Mouse (Mus musculus): Measurements from ENCODE around the gene Yy1. TPM values are rescaled to one million over a fixed set of nuclear protein-coding genes. Genes with fewer than 3 reads are reported as not detected.

Gene Yy1
- polyA plus RNA-seq, 1 experiment from 2014 or later: 13.7 TPM

GRCm38 (mm10) chr12:108857589-108858184 lies 64.9 kb downstream of the Yy1 start:
- 71% methylated on average over 7 of the region's 7 CpGs for WGBS
- H3K4me1 ChIP-seq (ENCODE audit: control insufficient read depth in 2 of 2, insufficient read depth in 2 of 2, low read length in 2 of 2): no peaks in the 10 kb centered on the region
- H3K27me3 ChIP-seq (ENCODE audit: control insufficient read depth, insufficient read depth, low read length): no peaks in the 10 kb centered on the region
- peaks cover 34% of the 10 kb centered on the region for H3K36me3 ChIP-seq (ENCODE audit: control insufficient read depth, insufficient read depth, low read length)
- no peak for ATAC-seq (ENCODE audit: insufficient number of reproducible peaks, insufficient read depth, low FRiP score, low read depth)
- no peak overlapping the region for H3K27ac ChIP-seq (replicated peaks in 1 of 2; ENCODE audit: control insufficient read depth in 1 of 2, insufficient read depth in 1 of 2, low read depth in 2 of 2, low read length in 2 of 2)
- no peak overlapping the region for H3K4me3 ChIP-seq (ENCODE audit: control insufficient read depth in 1 of 2, insufficient read depth in 1 of 2, low read depth in 1 of 2, low read length in 2 of 2)
- H3K9me3 ChIP-seq (ENCODE audit: control insufficient read depth, low read length): no peaks in the 10 kb centered on the region
- H3K4me2 ChIP-seq (ENCODE audit: low read length): no peak overlapping the region
- H3K9ac ChIP-seq (ENCODE audit: low read length): no peak overlapping the region

GRCm38 (mm10) chr12:108858486-108858885 lies 65.7 kb downstream of the Yy1 start:
- peaks cover 42% of the 10 kb centered on the region for H3K36me3 ChIP-seq (ENCODE audit: control insufficient read depth, insufficient read depth, low read length)
- 85% methylated on average over 5 of the region's 5 CpGs for WGBS
- H3K27me3 ChIP-seq (ENCODE audit: control insufficient read depth, insufficient read depth, low read length): no peaks in the 10 kb centered on the region
- H3K9me3 ChIP-seq (ENCODE audit: control insufficient read depth, low read length): no peaks in the 10 kb centered on the region
- H3K4me3 ChIP-seq (ENCODE audit: control insufficient read depth in 1 of 2, insufficient read depth in 1 of 2, low read depth in 1 of 2, low read length in 2 of 2): no peak overlapping the region
- H3K4me2 ChIP-seq (ENCODE audit: low read length): no peak overlapping the region
- no peak overlapping the region for H3K9ac ChIP-seq (ENCODE audit: low read length)
- no peak for ATAC-seq (ENCODE audit: insufficient number of reproducible peaks, insufficient read depth, low FRiP score, low read depth)
- H3K27ac ChIP-seq (replicated peaks in 1 of 2; ENCODE audit: control insufficient read depth in 1 of 2, insufficient read depth in 1 of 2, low read depth in 2 of 2, low read length in 2 of 2): no peak overlapping the region
- no peaks in the 10 kb centered on the region for H3K4me1 ChIP-seq (ENCODE audit: control insufficient read depth in 2 of 2, insufficient read depth in 2 of 2, low read length in 2 of 2)

GRCm38 (mm10) chr12:108865007-108865494 lies 72.3 kb downstream of the Yy1 start:
- Histone ChIP-seq H3K27ac (replicated peaks in 1 of 2; ENCODE audit: control insufficient read depth in 1 of 2, insufficient read depth in 1 of 2, low read depth in 2 of 2, low read length in 2 of 2) (peak overlapping the region; percentile 26 to 61; a peak in 3 of 4 replicates), H3K36me3 (ENCODE audit: control insufficient read depth, insufficient read depth, low read length) (peaks cover 99% of the 10 kb centered on the region)
- ATAC-seq (ENCODE audit: insufficient number of reproducible peaks, insufficient read depth, low FRiP score, low read depth): no peak; the same call in 1 of the 2 replicates

GRCm38 (mm10) chr12:108869575-108869974 lies 76.8 kb downstream of the Yy1 start:
- H3K9ac ChIP-seq (ENCODE audit: low read length): no peak overlapping the region

More at GRCm38 (mm10) chr12:108865007-108865494, 72.3 kb downstream of the Yy1 start:
- Histone ChIP-seq H3K4me3 (ENCODE audit: control insufficient read depth in 1 of 2, insufficient read depth in 1 of 2, low read depth in 1 of 2, low read length in 2 of 2) (no peak overlapping the region), H3K9me3 (ENCODE audit: control insufficient read depth, low read length) (no peaks in the 10 kb centered on the region), H3K9ac (ENCODE audit: low read length) (no peak overlapping the region), H3K4me2 (ENCODE audit: low read length) (no peak overlapping the region), H3K27me3 (ENCODE audit: control insufficient read depth, insufficient read depth, low read length) (no peaks in the 10 kb centered on the region), H3K4me1 (ENCODE audit: control insufficient read depth in 2 of 2, insufficient read depth in 2 of 2, low read length in 2 of 2) (peaks cover 0 to 3% of the 10 kb centered on the region in 2 experiments; a peak in 1 of 4 replicates)
- 65% methylated on average over 6 of the region's 6 CpGs for WGBS

More at GRCm38 (mm10) chr12:108869575-108869974, 76.8 kb downstream of the Yy1 start:
- no peaks in the 10 kb centered on the region for H3K27me3 ChIP-seq (ENCODE audit: control insufficient read depth, insufficient read depth, low read length)
- peaks cover 0 to 1% of the 10 kb centered on the region in 2 experiments; a peak in 1 of 4 replicates for H3K4me1 ChIP-seq (ENCODE audit: control insufficient read depth in 2 of 2, insufficient read depth in 2 of 2, low read length in 2 of 2)
- H3K4me3 ChIP-seq (ENCODE audit: control insufficient read depth in 1 of 2, insufficient read depth in 1 of 2, low read depth in 1 of 2, low read length in 2 of 2): no peak overlapping the region
- no peak overlapping the region for H3K4me2 ChIP-seq (ENCODE audit: low read length)
- H3K27ac ChIP-seq (replicated peaks in 1 of 2; ENCODE audit: control insufficient read depth in 1 of 2, insufficient read depth in 1 of 2, low read depth in 2 of 2, low read length in 2 of 2): no peak overlapping the region
- peaks cover 88% of the 10 kb centered on the region for H3K36me3 ChIP-seq (ENCODE audit: control insufficient read depth, insufficient read depth, low read length)
- ATAC-seq (ENCODE audit: insufficient number of reproducible peaks, insufficient read depth, low FRiP score, low read depth): no peak
- WGBS: 81% methylated on average over 2 of the region's 2 CpGs
- H3K9me3 ChIP-seq (ENCODE audit: control insufficient read depth, low read length): no peaks in the 10 kb centered on the region

MicroRNAs encoded within 50 kb of the gene (microRNA counts, 519-probe panel; counts per million panel counts)
- microRNA mmu-miR-345-3p (322 counts per million, percentile 70 among the panel's probes with 10 or more counts), microRNA mmu-miR-345-5p (322 counts per million, percentile 70 among the panel's probes with 10 or more counts)

Small RNA genes lying within 50 kb of the gene (microRNA-seq; reads per million reads assigned to microRNA genes)
- gene Mir345: 86.9 reads per million, percentile 51 among the genes with 10 or more reads in this experiment

Other genes with a start within 250 kb of the Yy1 start
- 57.1 and 57.9 TPM in 2 replicates for gene Evl, start 238.3 kb upstream of the Yy1 start, polyA plus RNA-seq (2014; fragmentation: Nextera tagmentation; extraction: Ambion mirVana)
- gene Degs2, start 90.7 kb upstream of the Yy1 start, polyA plus RNA-seq (2014; fragmentation: Nextera tagmentation; extraction: Ambion mirVana): 0.72 and 0.93 TPM in 2 replicates
- 2.5 and 2.7 TPM in 2 replicates for gene Slc25a29, start 42.9 kb downstream of the Yy1 start, polyA plus RNA-seq (2014; fragmentation: Nextera tagmentation; extraction: Ambion mirVana)
- gene Slc25a47, start 43.1 kb downstream of the Yy1 start, polyA plus RNA-seq (2014; fragmentation: Nextera tagmentation; extraction: Ambion mirVana): 4.2 and 4.6 TPM in 2 replicates
- gene Wdr25, start 100.7 kb downstream of the Yy1 start, polyA plus RNA-seq (2014; fragmentation: Nextera tagmentation; extraction: Ambion mirVana): 5.0 TPM in 2 replicates
- 57.0 and 60.5 TPM in 2 replicates for gene Wars, start 101.2 kb downstream of the Yy1 start, polyA plus RNA-seq (2014; fragmentation: Nextera tagmentation; extraction: Ambion mirVana)